Mouse (Mus musculus) forebrain, embryonic 15.5 days (tissue): ENCODE measurements at regions not wholly inside any gene's neighbourhood (a gene's known extent, or its start where the extent isn't known, plus 50 kb on each side); places are given as distances from the start of the nearest gene placed in this dataset.

Source experiments
- ATAC-seq: fragments of 200-750 bp; cut with Nextera tagmentation; replicated peaks from 2 replicates; pipeline ENCODE4 v1.8.0; 2017; ENCODE audit warnings: mild to moderate bottlenecking, moderate TSS enrichment, moderate library complexity
- H3K27ac ChIP-seq: fragments of 300-500 bp; sonication (generic); replicated peaks from 2 replicates; pipeline ENCODE4 v1.5.1; 2015; ENCODE audit warnings: mild to moderate bottlenecking, inconsistent platforms
- H3K27me3 ChIP-seq: fragments of 300-500 bp; sonication (generic); 2 replicates; pipeline ENCODE4 v1.6.1; 2015; ENCODE audit warnings: inconsistent platforms
- H3K36me3 ChIP-seq: fragments of 300-500 bp; sonication (generic); 2 replicates; pipeline ENCODE4 v1.6.1; 2015; ENCODE audit warnings: mild to moderate bottlenecking, inconsistent platforms
- H3K4me1 ChIP-seq: fragments of 300-500 bp; sonication (generic); 2 replicates; pipeline ENCODE4 v1.6.1; 2015; ENCODE audit warnings: inconsistent platforms
- H3K4me2 ChIP-seq: fragments of 300-500 bp; sonication (generic); replicated peaks from 2 replicates; pipeline ENCODE4 v1.6.1; 2015; ENCODE audit warnings: mild to moderate bottlenecking, inconsistent platforms
- H3K4me3 ChIP-seq: fragments of 300-500 bp; sonication (generic); 2 replicates; pipeline ENCODE4 v1.5.1; 2015; ENCODE audit warnings: mild to moderate bottlenecking, inconsistent platforms
- H3K9ac ChIP-seq: fragments of 300-500 bp; sonication (generic); replicated peaks from 2 replicates; pipeline ENCODE4 v1.6.1; 2015; ENCODE audit warnings: mild to moderate bottlenecking, inconsistent platforms
- H3K9me3 ChIP-seq: fragments of 300-500 bp; sonication (generic); 2 replicates; pipeline ENCODE4 v1.6.1; 2016; ENCODE audit warnings: inconsistent platforms
- WGBS: fragments of 180-500 bp; shearing (Covaris S2); methylation state at CpG from one replicate; pipeline ENCODE4 v1.1.7; 2015; ENCODE audit warnings: mixed read lengths; 5-methylcytosine and 5-hydroxymethylcytosine counted together

DNA sequence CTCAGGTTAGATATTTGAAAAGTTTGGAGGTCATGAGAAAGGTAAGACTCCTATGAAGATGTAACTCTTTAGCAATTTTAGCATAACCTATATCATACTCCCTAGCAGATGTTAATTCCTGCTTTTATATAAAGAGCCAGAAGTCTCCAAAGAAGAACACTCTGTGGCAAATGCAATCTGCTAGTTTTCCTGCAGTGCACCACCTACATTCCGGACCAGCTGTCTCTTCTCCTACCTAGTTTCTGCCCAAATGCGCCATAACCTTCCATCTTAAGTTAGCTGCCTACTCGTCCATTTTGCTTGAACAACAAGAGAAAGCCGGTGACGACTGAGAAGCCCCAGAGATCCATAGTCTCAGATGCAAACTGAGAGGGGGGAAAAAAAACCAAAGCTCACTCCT is 124.5 kb upstream of the Hmga2 start:
- no peak overlapping the region for H3K4me2 ChIP-seq
- no peaks in the 10 kb centered on the region for H3K27me3 ChIP-seq
- H3K27ac ChIP-seq: no peak overlapping the region
- no peak for ATAC-seq
- H3K4me1 ChIP-seq: peaks cover 7% of the 10 kb centered on the region
- H3K9me3 ChIP-seq: no peaks in the 10 kb centered on the region
- H3K4me3 ChIP-seq: no peak overlapping the region
- H3K36me3 ChIP-seq: no peaks in the 10 kb centered on the region
- WGBS: 83% methylated on average over 5 of the region's 5 CpGs
- H3K9ac ChIP-seq: no peak overlapping the region

DNA sequence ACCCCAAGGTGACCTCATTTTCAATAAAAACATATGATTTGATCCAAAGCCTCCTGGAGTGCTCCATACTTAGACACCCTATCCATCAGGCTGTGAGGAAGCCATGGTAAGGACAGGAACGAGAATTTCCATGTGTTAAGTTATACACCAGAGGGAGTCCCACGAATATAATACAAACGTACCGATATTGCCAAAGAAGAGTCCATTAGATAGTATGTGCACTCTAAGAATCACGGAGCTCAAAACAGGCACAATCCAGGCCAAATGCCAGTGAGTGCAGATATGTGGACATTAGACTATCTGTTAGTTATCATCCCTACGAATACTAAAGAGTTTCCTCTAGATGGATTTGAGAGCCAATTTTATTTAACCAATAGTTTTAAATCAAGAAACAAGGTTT is 123.3 kb upstream of the Hmga2 start:
- peaks cover 3% of the 10 kb centered on the region for H3K4me1 ChIP-seq
- no peak overlapping the region for H3K4me2 ChIP-seq
- no peak overlapping the region for H3K27ac ChIP-seq
- no peak overlapping the region for H3K9ac ChIP-seq
- no peaks in the 10 kb centered on the region for H3K27me3 ChIP-seq
- H3K9me3 ChIP-seq: no peaks in the 10 kb centered on the region
- 83% methylated on average over 6 of the region's 6 CpGs for WGBS
- no peak overlapping the region for H3K4me3 ChIP-seq
- H3K36me3 ChIP-seq: no peaks in the 10 kb centered on the region
- no peak for ATAC-seq

DNA sequence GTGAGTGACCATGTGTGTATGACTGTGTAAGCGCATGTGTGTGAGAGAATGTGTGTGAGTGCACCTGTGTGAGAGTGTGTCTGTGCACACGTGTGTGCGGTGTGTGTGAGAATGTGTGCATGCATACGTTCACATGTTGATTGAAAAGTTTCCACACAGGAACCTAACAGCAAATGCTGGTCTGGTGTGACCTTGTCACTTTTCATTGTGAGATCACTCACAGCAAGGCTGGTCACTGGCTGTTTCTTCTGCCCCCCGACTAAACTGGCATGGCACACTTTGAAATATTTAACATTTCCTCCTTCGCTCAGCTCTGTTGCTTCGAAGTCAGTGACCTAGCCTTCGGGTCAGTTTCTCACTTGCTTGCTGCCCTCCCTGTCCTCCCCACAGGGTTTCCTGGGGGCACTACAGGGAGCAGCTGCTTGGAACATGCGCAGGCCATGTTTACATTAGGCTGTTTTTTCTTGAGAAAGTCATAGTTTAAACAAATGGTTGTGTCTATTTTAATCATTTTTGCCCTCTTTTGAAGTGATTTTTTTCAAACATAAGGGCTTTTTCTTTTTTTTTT is 121.1 kb upstream of the Hmga2 start:
- Histone ChIP-seq H3K36me3 (no peaks in the 10 kb centered on the region), H3K27me3 (no peaks in the 10 kb centered on the region), H3K4me3 (no peak overlapping the region), H3K9me3 (no peaks in the 10 kb centered on the region), H3K27ac (no peak overlapping the region), H3K4me2 (no peak overlapping the region), H3K4me1 (no peaks in the 10 kb centered on the region), H3K9ac (no peak overlapping the region)
- WGBS: 88% methylated on average over 9 of the region's 9 CpGs
- no peak for ATAC-seq

DNA sequence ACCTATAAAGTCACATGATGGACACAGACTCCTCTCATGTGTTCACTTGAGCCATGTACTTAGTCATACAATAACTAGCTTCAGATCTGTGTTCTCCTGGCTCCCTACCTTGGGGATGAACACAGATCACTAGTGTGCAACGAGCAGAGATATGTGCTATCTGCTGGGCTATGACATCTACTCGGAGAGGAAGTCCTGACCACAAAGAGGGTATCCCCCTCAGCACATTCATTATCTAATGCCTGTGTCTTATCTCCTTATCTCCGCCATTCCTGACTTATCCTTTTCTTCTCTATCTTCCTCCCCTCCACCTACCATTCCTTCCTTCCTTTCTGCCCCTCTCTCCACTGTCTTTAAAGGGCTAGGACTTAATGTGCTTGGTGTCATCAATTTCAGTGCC is 118.9 kb upstream of the Hmga2 start:
- 96% methylated on average over 3 of the region's 3 CpGs for WGBS
- Histone ChIP-seq H3K27me3 (no peaks in the 10 kb centered on the region), H3K36me3 (no peaks in the 10 kb centered on the region), H3K9ac (no peak overlapping the region), H3K4me3 (no peak overlapping the region), H3K4me1 (no peaks in the 10 kb centered on the region), H3K27ac (no peak overlapping the region), H3K4me2 (no peak overlapping the region), H3K9me3 (no peaks in the 10 kb centered on the region)
- ATAC-seq: no peak

DNA sequence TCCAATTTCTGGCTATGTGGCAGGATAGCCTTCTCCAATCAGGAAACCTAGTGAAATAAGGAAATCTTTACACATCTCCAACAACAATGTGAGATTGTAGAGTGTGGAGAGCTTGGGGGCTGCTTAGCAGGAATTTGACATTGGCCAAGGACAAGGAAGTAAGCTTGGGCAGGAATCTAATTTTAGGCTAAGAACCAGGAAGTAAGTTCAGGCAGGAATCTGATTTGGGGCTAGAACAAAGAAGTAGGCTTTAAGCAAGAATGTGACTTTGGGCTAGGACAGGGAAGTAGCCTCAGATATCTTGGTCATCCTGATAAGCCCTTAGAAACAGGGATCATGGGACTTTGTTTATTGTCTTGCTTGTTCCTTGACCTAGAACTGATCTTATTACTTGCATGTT is 117.6 kb upstream of the Hmga2 start:
- Histone ChIP-seq H3K4me1 (no peaks in the 10 kb centered on the region), H3K27me3 (no peaks in the 10 kb centered on the region), H3K9me3 (no peaks in the 10 kb centered on the region), H3K9ac (no peak overlapping the region), H3K36me3 (no peaks in the 10 kb centered on the region), H3K27ac (no peak overlapping the region), H3K4me3 (no peak overlapping the region), H3K4me2 (no peak overlapping the region)
- no peak for ATAC-seq

DNA sequence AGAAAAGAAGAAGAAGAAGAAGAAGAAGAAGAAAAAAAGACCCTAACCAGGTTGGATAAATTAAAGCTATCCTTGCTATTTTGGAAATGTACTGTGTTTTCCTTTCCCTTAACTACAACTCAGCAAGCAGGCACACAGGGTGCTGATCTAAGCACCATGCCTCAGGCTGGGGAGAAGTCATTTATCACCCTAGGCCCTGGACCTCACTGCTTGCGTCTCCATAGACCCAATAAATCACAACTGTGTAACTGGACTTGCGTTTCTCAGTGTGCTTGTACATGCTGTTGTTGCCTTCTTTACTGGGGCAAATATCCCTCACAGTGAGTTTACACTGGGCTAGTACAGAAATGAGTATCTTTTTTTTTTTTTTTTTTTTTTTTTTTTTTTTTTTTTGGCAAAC is 113.4 kb upstream of the Hmga2 start:
- Histone ChIP-seq H3K36me3 (no peaks in the 10 kb centered on the region), H3K9me3 (no peaks in the 10 kb centered on the region), H3K4me3 (no peak overlapping the region), H3K27me3 (no peaks in the 10 kb centered on the region), H3K9ac (no peak overlapping the region), H3K4me2 (no peak overlapping the region), H3K4me1 (no peaks in the 10 kb centered on the region), H3K27ac (no peak overlapping the region)
- no peak for ATAC-seq
- 92% methylated on average over 2 of the region's 2 CpGs for WGBS

DNA sequence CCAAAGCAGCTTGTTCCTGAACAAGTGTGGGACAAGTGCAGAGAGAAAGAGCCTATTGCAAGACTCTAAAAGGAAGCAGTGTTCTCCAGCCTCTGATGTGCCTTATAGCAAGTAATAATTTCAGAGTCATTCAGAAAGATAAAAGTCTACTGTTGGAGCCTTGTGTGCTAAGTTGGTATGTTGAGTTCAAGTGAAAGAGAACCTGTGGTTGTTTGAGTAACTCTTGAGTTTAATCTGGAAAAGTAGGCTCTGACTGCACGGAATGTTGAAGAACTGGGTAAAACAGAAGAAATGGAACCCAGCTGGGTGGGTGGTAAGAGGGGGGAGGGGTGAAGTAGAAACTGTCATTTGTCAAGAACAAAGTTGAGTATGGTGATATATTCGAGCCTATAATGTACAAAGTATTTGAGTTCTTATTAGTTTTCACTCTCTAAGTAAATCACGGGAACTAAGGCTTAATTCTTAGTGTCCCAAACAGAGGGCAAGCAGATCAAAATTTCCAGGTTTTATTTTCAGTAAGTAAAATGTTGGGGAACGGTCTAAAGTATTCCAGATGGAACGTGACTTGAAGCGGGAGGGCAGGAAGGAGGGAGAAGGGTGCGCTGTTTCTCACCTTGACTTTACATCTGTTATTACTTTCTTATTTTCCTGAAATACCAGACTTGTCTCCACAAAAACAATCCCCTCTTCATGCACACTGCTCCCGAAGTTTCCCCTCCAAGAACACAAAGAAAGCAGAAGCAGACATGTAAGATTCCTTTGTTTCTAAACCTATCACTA is 111.8 kb upstream of the Hmga2 start:
- Histone ChIP-seq H3K4me2 (no peak overlapping the region), H3K36me3 (no peaks in the 10 kb centered on the region), H3K27ac (no peak overlapping the region), H3K4me3 (no peak overlapping the region), H3K9me3 (no peaks in the 10 kb centered on the region), H3K9ac (no peak overlapping the region), H3K4me1 (no peaks in the 10 kb centered on the region), H3K27me3 (no peaks in the 10 kb centered on the region)
- ATAC-seq: no peak
- WGBS: 82% methylated on average over 8 of the region's 8 CpGs

DNA sequence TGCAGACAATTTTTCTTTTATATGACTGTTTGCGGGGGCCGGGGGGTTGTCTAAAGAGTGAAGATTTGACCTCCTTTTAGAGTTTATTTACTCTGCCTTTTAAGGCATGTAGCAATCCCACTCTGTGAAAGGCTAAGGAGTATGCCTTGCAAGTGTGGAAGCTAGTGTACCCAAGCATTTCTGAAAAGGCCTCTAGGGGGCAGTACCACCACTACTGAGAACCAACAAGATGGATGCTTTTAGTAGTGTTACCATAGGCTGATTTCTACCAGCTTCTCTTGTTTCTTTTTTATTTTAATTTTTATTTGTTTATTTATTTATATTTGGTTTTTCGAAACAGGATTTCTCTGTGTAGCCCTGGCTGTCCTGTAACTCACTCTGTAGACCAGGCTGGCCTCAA is 110.9 kb upstream of the Hmga2 start:
- no peak overlapping the region for H3K27ac ChIP-seq
- H3K4me3 ChIP-seq: no peak overlapping the region
- WGBS: 95% methylated on average over 3 of the region's 3 CpGs
- H3K36me3 ChIP-seq: no peaks in the 10 kb centered on the region
- no peaks in the 10 kb centered on the region for H3K27me3 ChIP-seq
- no peak overlapping the region for H3K4me2 ChIP-seq
- H3K9ac ChIP-seq: no peak overlapping the region
- peaks cover 4% of the 10 kb centered on the region for H3K4me1 ChIP-seq
- no peak for ATAC-seq
- no peaks in the 10 kb centered on the region for H3K9me3 ChIP-seq

DNA sequence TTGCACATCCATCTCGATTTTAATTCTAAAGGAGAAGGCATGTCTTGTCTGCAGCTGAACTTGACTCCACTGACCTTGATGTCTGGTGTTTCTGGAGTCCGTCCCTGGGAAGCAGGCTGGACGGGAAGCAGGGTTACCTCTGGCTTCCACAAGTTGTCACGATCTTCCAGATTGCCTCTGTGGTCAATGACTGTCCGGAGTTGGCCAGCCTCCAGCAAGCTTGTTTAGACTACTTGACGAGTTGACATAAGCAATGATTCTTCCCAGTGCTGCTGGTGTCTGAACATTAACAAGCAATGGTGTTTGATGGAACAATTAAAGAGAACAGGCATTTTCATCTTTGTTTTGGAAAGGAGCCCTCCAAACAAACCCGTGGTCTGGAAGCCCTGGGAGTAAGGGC is 106.2 kb upstream of the Hmga2 start:
- no peak overlapping the region for H3K9ac ChIP-seq
- H3K36me3 ChIP-seq: no peaks in the 10 kb centered on the region
- H3K27ac ChIP-seq: no peak overlapping the region
- ATAC-seq: no peak
- no peak overlapping the region for H3K4me3 ChIP-seq
- 59% methylated on average over 7 of the region's 7 CpGs for WGBS
- no peaks in the 10 kb centered on the region for H3K27me3 ChIP-seq
- no peaks in the 10 kb centered on the region for H3K9me3 ChIP-seq
- H3K4me2 ChIP-seq: no peak overlapping the region
- peaks cover 13% of the 10 kb centered on the region for H3K4me1 ChIP-seq

DNA sequence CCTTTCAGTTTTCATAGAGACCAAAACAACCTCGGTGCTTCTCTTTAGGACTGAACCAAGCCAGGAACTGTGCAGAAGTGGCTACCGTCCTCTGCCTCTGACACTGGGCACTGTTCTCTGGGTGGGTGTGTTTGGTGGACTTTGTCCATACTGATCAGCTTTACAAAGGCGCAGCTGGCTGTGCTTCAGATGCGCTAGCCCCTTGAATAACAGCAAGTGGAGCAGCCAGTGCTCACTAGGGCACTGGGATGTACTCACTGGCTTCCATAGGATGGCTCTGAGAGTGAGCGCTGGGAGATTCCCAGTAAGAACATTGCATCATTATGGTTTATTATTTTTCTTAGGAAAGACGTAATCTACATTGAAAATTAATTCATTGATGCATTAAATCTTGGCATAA is 105.3 kb upstream of the Hmga2 start:
- Histone ChIP-seq H3K9me3 (no peaks in the 10 kb centered on the region), H3K4me2 (no peak overlapping the region), H3K4me1 (peaks cover 13% of the 10 kb centered on the region), H3K27ac (no peak overlapping the region; the same call in 1 of the 2 replicates), H3K9ac (no peak overlapping the region), H3K27me3 (no peaks in the 10 kb centered on the region), H3K36me3 (no peaks in the 10 kb centered on the region), H3K4me3 (no peak overlapping the region)
- ATAC-seq: peak; percentile 53; the same call in 1 of the 2 replicates
- WGBS: 30% methylated on average over 6 of the region's 6 CpGs

DNA sequence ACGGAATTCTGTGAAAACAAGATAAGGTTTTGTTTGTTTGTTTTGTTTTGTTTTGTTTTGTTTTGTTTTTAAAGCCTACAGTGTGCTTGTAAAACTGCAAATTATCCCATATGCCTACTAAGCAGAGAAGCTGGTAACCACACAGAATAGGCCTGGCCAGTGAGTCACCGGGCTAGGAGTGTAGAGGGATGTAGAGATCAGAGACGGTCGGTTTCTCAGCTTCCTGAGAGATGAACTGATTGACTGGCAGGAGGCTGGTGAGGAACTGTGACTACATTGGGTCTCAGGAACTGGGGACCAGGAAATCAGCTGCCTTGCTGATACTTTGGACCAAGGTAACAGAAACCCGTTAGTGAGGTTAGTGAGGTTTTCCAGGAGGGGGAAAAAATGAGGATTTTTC is 100.6 kb upstream of the Hmga2 start:
- Histone ChIP-seq H3K4me1 (peaks cover 6% of the 10 kb centered on the region; the same call in 1 of the 2 replicates), H3K4me2 (no peak overlapping the region), H3K36me3 (no peaks in the 10 kb centered on the region), H3K27ac (no peak overlapping the region), H3K9me3 (no peaks in the 10 kb centered on the region), H3K9ac (no peak overlapping the region), H3K27me3 (no peaks in the 10 kb centered on the region), H3K4me3 (no peak overlapping the region)
- ATAC-seq: no peak
- 80% methylated on average over 5 of the region's 5 CpGs for WGBS

DNA sequence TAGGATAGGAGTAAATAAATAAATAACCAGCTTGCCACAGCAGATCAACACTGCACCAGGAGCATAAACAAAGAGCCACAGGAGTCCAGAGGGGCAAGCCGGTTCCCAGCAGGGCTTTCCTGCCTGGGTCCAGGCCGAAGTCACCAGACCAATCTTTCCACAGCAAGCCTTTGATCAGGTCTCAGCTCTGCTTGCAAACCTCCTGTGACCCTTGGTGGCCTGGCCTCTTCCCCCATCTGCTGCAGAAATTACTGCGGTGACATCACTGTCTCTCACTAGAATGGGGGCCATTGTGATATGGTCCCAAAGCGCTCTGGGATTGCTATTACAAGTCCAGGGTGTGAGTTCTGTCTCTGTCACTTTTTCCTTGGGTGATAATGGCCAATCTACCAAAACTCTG is 99.9 kb upstream of the Hmga2 start:
- Histone ChIP-seq H3K36me3 (no peaks in the 10 kb centered on the region), H3K27ac (no peak overlapping the region), H3K9ac (no peak overlapping the region), H3K9me3 (no peaks in the 10 kb centered on the region), H3K27me3 (no peaks in the 10 kb centered on the region), H3K4me2 (no peak overlapping the region), H3K4me1 (no peaks in the 10 kb centered on the region), H3K4me3 (no peak overlapping the region)
- 51% methylated on average over 4 of the region's 4 CpGs for WGBS
- ATAC-seq: no peak

DNA sequence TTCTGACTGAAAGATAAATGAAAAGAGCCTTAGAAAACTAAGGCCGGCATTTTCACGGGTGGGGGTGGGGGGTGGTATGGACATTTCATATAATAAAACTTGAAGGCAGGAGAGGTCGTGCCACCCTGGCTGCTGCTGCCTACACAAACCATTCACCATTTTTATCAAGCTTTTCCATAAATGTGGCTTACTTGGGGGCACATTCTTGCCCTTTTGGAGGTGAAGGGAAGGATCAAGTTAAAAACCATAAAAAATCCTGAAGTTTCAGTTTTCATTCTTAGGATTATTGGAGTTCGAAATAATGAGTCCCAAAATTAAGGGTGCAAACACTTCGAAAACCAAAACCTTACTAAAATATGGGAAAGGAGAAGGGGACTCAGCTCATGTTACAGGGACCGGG is 95.1 kb upstream of the Hmga2 start:
- no peak overlapping the region for H3K4me2 ChIP-seq
- H3K9me3 ChIP-seq: no peaks in the 10 kb centered on the region
- no peak overlapping the region for H3K9ac ChIP-seq
- H3K4me3 ChIP-seq: no peak overlapping the region
- ATAC-seq: no peak
- H3K36me3 ChIP-seq: no peaks in the 10 kb centered on the region
- H3K27me3 ChIP-seq: no peaks in the 10 kb centered on the region
- no peaks in the 10 kb centered on the region for H3K4me1 ChIP-seq
- 35% methylated on average over 6 of the region's 6 CpGs for WGBS
- no peak overlapping the region for H3K27ac ChIP-seq
